Mouse (Mus musculus) kidney, adult 8-10 months (tissue): ENCODE results near the gene Doc2a.

ENCODE experiments used
- DNase-seq, 2 experiments: peaks; one replicate each; pipeline ENCODE4 v3.0.0; 2022

Doc2a gene

GRCm38 (mm10) chr7:126847116-126847420 is at the start of gene Doc2a:
Doc2a (plus strand) TSS chr7:126847416.
- no peak for DNase-seq

- DNase-seq = peak in 1 of 2 experiments; percentile 49
Measured at GRCm38 (mm10) chr7:126798127-126799049, 48.8 kb upstream of the Doc2a start.

- peak; percentile 98 to 99 for DNase-seq
Measured at GRCm38 (mm10) chr7:126799050-126799467, 48.2 kb upstream of the Doc2a start.

DNA sequence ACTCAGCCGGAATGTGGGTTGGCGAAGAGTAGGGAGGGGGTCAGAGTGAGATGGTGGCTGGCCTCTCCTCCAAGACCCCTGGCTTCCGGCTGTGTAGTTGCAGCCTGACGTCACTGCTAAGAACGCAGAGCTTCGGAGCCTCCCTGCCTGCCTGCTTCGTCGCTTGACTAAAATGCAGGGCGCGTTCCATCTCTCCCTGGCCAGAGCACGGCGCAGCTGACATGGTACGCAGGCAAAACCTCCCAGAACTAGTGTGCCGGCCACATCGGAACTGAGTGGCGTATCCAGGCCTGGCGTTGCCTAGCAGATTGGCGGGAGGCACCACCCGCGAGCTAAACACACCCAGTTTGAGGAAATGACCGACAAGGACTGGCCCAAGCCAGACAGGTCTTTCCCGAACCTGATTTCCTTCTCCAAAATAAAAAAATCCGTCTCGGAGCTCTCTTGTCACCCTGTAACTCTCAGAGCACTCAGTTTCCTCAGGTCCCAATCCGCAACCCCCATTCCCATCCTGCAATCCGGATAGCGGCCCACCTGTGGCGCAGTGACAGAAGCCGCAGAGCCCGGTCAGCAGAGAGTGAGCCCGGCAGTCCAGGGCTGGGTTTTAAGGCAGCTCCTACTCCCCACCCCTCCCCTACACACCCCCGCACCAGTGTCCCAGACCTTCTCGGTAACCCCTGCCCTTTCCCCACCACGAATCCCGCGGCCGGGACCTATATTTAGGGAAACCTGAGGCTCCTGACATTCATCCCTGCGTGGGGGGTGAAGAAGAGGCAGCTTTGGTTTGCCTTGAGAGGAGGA is 47.5 kb upstream of the Doc2a start:
- peak in 1 of 2 experiments; percentile 83 for DNase-seq

GRCm38 (mm10) chr7:126800269-126801056 is 46.8 kb upstream of the Doc2a start:
- DNase-seq = no peak

DNA sequence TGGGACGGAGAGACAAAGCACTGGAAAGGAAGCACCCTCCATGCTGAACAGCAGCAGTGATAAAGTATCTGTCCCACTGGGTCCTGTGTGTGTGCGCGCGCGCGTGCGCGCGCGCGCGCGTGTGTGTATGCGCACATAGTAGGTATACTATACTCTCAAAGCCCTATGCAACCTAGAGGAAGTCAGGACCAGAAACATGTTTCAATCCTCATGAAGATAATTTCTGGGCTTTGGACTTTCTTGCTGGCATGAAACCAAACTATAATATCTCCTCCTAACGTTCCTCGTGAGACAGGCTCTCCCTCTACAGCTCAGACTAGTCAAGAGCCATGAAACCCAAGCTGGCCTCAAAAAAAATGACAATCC is 46.2 kb upstream of the Doc2a start:
- no peak for DNase-seq

- DNase-seq = no peak
Measured at GRCm38 (mm10) chr7:126802134-126802889, 44.9 kb upstream of the Doc2a start.

DNA sequence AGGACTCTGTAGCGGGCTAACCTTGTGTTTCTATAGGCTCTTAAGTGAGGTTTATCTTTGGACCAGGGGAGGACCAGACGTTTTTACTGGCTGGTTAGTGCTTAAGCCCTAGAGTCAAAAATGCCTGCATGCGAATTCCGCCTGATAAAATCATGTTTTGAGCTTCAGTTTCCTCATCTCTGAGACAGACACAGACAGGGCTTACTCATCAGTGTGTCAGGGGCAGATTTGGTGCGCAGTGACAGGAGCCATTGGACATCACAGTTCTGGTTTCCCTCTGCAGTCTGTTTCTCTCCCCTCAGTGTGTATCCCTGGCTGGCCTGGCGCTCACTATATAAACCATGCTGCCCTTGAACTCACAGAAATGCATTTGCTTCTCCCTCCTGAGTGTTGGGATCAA is 44.0 kb upstream of the Doc2a start:
- no peak for DNase-seq

DNA sequence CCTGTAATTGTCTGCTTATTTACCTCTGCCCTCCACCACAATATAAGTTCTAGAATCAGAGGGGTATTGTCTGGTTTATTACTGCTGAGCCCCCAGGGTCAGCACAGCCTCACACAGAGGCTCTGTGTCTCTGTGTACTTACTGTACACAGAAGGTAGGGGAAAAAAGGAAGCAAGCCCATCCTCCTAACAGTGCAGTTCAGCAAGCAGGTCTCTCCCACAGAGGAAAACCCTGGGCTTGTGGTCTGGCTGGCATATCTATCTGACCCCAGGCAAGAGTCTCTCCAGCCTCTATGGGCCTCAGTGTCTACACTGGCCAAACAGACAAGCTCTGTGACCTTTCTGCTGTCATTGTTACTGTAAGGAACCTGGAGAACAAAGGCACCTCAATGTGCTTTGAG is 43.5 kb upstream of the Doc2a start:
- DNase-seq = no peak

GRCm38 (mm10) chr7:126806956-126807355 is 40.3 kb upstream of the Doc2a start:
- DNase-seq = peak; percentile 49 to 69

DNA sequence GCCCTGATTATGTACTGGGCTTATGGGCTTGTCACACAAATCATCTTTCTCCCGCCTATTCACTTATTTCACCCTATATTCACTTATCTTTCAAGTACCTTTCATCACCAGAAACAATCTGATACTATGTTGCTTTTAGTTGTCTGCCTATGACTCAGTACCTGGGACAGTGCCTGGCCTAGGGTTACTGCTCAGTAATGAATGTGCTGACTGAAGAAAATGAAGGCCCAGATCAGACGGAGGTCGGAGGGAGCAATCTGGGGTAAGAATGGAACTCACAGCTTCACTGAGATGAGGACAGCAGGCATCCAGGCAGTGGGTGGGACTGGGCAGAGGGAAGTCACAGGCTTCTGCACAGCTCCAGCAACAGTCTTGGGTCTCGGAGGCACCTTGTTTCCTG is 39.8 kb upstream of the Doc2a start:
- DNase-seq = no peak

GRCm38 (mm10) chr7:126808703-126809455 is 38.3 kb upstream of the Doc2a start:
- DNase-seq = peak; percentile 92 to 94

GRCm38 (mm10) chr7:126809723-126810369 is 37.4 kb upstream of the Doc2a start:
- no peak for DNase-seq

GRCm38 (mm10) chr7:126815726-126816222 is 31.4 kb upstream of the Doc2a start:
- DNase-seq = no peak

DNA sequence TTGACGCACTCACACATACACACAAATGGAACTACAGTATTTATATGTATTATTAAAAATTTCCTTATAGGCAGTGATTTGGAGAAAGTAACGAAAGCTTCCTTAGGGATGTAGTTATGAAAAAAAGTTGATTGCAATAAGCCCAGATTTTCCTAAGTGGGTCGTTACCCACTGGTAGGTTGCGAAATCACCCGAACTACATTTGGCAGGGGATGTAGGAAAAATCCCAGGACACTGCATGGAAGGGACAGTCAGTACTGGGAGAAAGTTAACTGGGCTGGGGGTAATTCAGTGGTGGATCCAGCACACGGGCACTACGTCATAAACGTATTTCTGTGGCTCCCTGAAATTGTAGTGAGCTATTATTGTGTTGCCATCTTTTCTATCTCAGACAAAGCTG is 30.7 kb upstream of the Doc2a start:
- no peak for DNase-seq

GRCm38 (mm10) chr7:126817595-126817994 is 29.6 kb upstream of the Doc2a start:
- no peak for DNase-seq

DNA sequence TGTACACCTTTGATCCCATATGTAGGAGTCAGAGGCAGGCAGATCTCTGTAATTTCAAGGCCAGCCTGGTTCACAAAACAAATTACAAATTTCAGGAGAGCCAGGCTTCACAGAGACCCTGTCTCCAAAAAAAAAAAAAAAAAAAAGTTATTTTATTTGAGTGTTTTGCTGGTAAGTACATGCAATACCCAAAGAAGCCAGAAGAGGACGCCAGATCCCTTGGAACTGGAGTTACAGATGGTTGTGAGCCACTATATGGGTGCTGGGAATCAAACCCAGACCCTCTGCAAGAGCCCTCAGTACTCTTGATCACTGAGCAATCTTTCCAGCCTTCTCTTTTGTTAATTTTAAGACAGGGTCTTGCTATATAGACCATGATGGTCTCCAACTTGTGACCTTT is 28.4 kb upstream of the Doc2a start:
- DNase-seq = no peak

- DNase-seq = peak; percentile 61 to 85
Measured at GRCm38 (mm10) chr7:126821835-126822511, 25.2 kb upstream of the Doc2a start.

DNA sequence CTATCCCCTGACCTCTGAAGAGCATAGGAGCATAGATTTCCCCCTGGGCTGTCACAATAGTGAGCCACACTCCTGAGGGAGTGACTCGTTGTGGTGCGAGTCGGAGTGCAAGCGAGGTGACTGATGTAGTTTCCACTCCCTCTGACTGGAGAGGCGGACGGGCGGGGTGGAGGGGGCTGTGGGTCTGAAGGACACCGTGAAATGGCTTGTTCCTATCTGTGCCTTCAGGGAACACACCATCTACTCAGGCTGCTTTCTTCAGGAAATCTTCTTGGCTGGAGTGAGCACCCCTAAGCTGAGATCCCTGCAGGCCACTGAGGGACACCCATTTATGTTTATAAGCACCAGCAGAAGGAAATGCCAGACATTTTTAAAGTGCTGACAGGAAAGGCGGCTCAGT is 24.5 kb upstream of the Doc2a start:
- DNase-seq = no peak

- DNase-seq = no peak
Measured at GRCm38 (mm10) chr7:126823202-126823711, 24.0 kb upstream of the Doc2a start.
